Mouse (Mus musculus) forebrain, postnatal 0 days (tissue): ENCODE results near the gene 1700025C18Rik. TPM values are rescaled to one million over a fixed set of nuclear protein-coding genes. Genes with fewer than 3 reads are reported as not detected.

Source experiments
- ATAC-seq: fragments of 200-750 bp; cut with Nextera tagmentation; 2 replicates; pipeline ENCODE4 v1.8.0; 2017; ENCODE audit warnings: mild to moderate bottlenecking, moderate library complexity
- DNase-seq: peaks from one replicate; pipeline ENCODE4 v3.0.0-alpha.2; 2015
- H3K27ac ChIP-seq: fragments of 300-500 bp; sonication (generic); 2 replicates; pipeline ENCODE4 v1.5.1; 2014; ENCODE audit warnings: low read depth, mild to moderate bottlenecking, antibody characterized with exemption, low read length, moderate library complexity, mixed read lengths
- H3K27me3 ChIP-seq: fragments of 300-500 bp; sonication (generic); 2 replicates; pipeline ENCODE4 v1.6.1; 2014; ENCODE audit warnings: mild to moderate bottlenecking, low read length, mixed read lengths; ENCODE audit not compliant: insufficient read depth
- H3K36me3 ChIP-seq: fragments of 300-500 bp; sonication (generic); 2 replicates; pipeline ENCODE4 v1.6.1; 2014; ENCODE audit warnings: mild to moderate bottlenecking, moderate library complexity; ENCODE audit not compliant: insufficient read depth
- H3K4me1 ChIP-seq: fragments of 300-500 bp; sonication (generic); 2 replicates; pipeline ENCODE4 v1.6.1; 2014; ENCODE audit warnings: antibody characterized with exemption; ENCODE audit not compliant: insufficient read depth
- H3K4me2 ChIP-seq: fragments of 300-500 bp; sonication (generic); 2 replicates; pipeline ENCODE4 v1.6.1; 2014; ENCODE audit warnings: low read depth, mild to moderate bottlenecking, moderate library complexity
- H3K4me3 ChIP-seq: fragments of 300-500 bp; sonication (generic); 2 replicates; pipeline ENCODE4 v1.5.1; 2014; ENCODE audit warnings: low read depth, low read length, mixed read lengths
- H3K9ac ChIP-seq: fragments of 300-500 bp; sonication (generic); 2 replicates; pipeline ENCODE4 v1.6.1; 2014; ENCODE audit warnings: mild to moderate bottlenecking
- H3K9me3 ChIP-seq: fragments of 300-500 bp; sonication (generic); 2 replicates; pipeline ENCODE4 v1.6.1; 2016; ENCODE audit warnings: low read length
- CTCF ChIP-seq: sonication (generic); IDR thresholded peaks from 2 replicates; pipeline ENCODE4 v1.5.1; 2016; ENCODE audit warnings: antibody characterized with exemption, control low read depth, low read depth
- WGBS: fragments of 180-500 bp; shearing (Covaris S2); extraction: QIAGEN DNeasy Blood & Tissue Kit; methylation state at CpG from one replicate; pipeline ENCODE4 v1.1.7; 2014; 5-methylcytosine and 5-hydroxymethylcytosine counted together
- polyA plus RNA-seq: library from polyadenylated mRNA; unstranded; fragments of >200 nt; fragmentation: Nextera tagmentation; extraction: Ambion mirVana; gene quantifications from 2 replicates; pipeline ENCODE4 v1.2.1, GENCODE M21; 2015
- total RNA-seq: library from RNA; depleted of rRNA; stranded (reverse); fragments of >200 nt; gene quantifications from 2 replicates; pipeline ENCODE4 v1.2.3, GENCODE M21; 2014

1700025C18Rik gene
- total and polyA plus RNA-seq, 2 experiments from 2014 or later, result not detected

- H3K27me3 ChIP-seq, result no peaks in the 10 kb centered on the region; the same call in 1 of the 2 replicates
- no peak for TF ChIP-seq CTCF
- no peak for ATAC-seq
- H3K4me2 ChIP-seq, result no peak overlapping the region
- no peaks in the 10 kb centered on the region for H3K36me3 ChIP-seq
- H3K9ac ChIP-seq, result no peak overlapping the region
- H3K4me3 ChIP-seq, result no peak overlapping the region
- no peak overlapping the region for H3K27ac ChIP-seq
- H3K9me3 ChIP-seq, result no peaks in the 10 kb centered on the region
- DNase-seq, result no peak
- 38% methylated on average over 9 of the region's 9 CpGs for WGBS
- H3K4me1 ChIP-seq, result 0 out of 2 replicates have a peak, but pooled peaks cover 7% of the 10 kb centered on the region
Observed at GRCm38 (mm10) chr2:165080657-165081056, 9.9 kb downstream of the 1700025C18Rik start.

GRCm38 (mm10) chr2:165078605-165079004, 11.9 kb downstream of the 1700025C18Rik start:
- WGBS, result 28% methylated on average over 10 of the region's 10 CpGs
- Histone ChIP-seq H3K4me1 (peaks cover 7% of the 10 kb centered on the region; the same call in 1 of the 2 replicates), H3K27me3 (no peaks in the 10 kb centered on the region; the same call in 1 of the 2 replicates), H3K36me3 (no peaks in the 10 kb centered on the region), H3K9ac (no peak overlapping the region), H3K9me3 (no peaks in the 10 kb centered on the region), H3K4me2 (no peak overlapping the region; the same call in 1 of the 2 replicates), H3K27ac (no peak overlapping the region), H3K4me3 (no peak overlapping the region)
- peak; percentile 64 for TF ChIP-seq CTCF
- DNase-seq, result no peak
- no peak for ATAC-seq

- no peak for DNase-seq
- no peak for TF ChIP-seq CTCF
- peaks cover 7% of the 10 kb centered on the region; the same call in 1 of the 2 replicates for H3K4me1 ChIP-seq
- H3K36me3 ChIP-seq, result no peaks in the 10 kb centered on the region
- H3K9ac ChIP-seq, result no peak overlapping the region
- WGBS, result 47% methylated on average over 8 of the region's 8 CpGs
- H3K27ac ChIP-seq, result no peak overlapping the region
- H3K4me2 ChIP-seq, result no peak overlapping the region; the same call in 1 of the 2 replicates
- no peak for ATAC-seq
- no peaks in the 10 kb centered on the region for H3K9me3 ChIP-seq
- no peaks in the 10 kb centered on the region; the same call in 1 of the 2 replicates for H3K27me3 ChIP-seq
- no peak overlapping the region for H3K4me3 ChIP-seq
Observed at GRCm38 (mm10) chr2:165078045-165078444, 12.5 kb downstream of the 1700025C18Rik start.

DNA sequence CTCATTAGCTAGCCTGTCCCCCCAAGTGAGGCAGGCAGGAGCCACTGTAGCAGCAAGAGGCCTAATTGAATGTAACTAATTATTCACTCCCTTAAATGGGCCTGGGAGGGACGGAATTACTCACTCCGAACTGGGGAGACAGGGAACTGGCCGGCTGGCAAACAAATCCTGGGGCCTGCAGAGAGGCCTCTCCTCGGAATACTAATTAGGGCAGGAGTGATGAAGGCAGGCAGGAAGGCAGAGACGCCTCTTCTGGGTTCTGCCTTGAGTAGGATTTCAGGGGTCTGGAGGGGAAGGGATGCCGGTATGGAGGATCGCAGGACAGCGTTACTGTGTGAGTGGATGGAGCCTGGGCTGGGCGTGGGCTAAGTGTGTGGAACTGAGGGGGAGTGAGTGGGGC, 13.5 kb downstream of the 1700025C18Rik start:
- Histone ChIP-seq H3K4me3 (no peak overlapping the region), H3K9ac (no peak overlapping the region), H3K4me2 (no peak overlapping the region), H3K27ac (no peak overlapping the region), H3K36me3 (no peaks in the 10 kb centered on the region), H3K27me3 (no peaks in the 10 kb centered on the region; the same call in 1 of the 2 replicates), H3K4me1 (peaks cover 7% of the 10 kb centered on the region; the same call in 1 of the 2 replicates), H3K9me3 (no peaks in the 10 kb centered on the region)
- DNase-seq (peak; percentile 55), ATAC-seq (peak; percentile 46)
- 15% methylated on average over 9 of the region's 9 CpGs for WGBS
- no peak for TF ChIP-seq CTCF

- peaks cover 7% of the 10 kb centered on the region; the same call in 1 of the 2 replicates for H3K4me1 ChIP-seq
- ATAC-seq, result peak; percentile 46
- WGBS, result 40% methylated on average over 2 of the region's 2 CpGs
Observed at GRCm38 (mm10) chr2:165074937-165075336, 15.6 kb downstream of the 1700025C18Rik start.

GRCm38 (mm10) chr2:165074081-165074884, 16.3 kb downstream of the 1700025C18Rik start:
- Histone ChIP-seq H3K9me3 (no peaks in the 10 kb centered on the region), H3K4me2 (no peak overlapping the region), H3K27ac (no peak overlapping the region), H3K27me3 (no peaks in the 10 kb centered on the region; the same call in 1 of the 2 replicates), H3K4me1 (peaks cover 7% of the 10 kb centered on the region; the same call in 1 of the 2 replicates), H3K4me3 (no peak overlapping the region), H3K9ac (no peak overlapping the region), H3K36me3 (no peaks in the 10 kb centered on the region)
- ATAC-seq (no peak), DNase-seq (no peak)
- 37% methylated on average over 11 of the region's 11 CpGs for WGBS
- no peak for TF ChIP-seq CTCF

More at GRCm38 (mm10) chr2:165074937-165075336, 15.6 kb downstream of the 1700025C18Rik start:
- no peak overlapping the region for H3K4me2 ChIP-seq
- H3K27me3 ChIP-seq, result no peaks in the 10 kb centered on the region; the same call in 1 of the 2 replicates
- no peaks in the 10 kb centered on the region for H3K9me3 ChIP-seq
- no peak overlapping the region for H3K4me3 ChIP-seq
- DNase-seq, result peak; percentile 92
- H3K9ac ChIP-seq, result no peak overlapping the region
- H3K27ac ChIP-seq, result no peak overlapping the region
- no peaks in the 10 kb centered on the region for H3K36me3 ChIP-seq
- TF ChIP-seq CTCF, result peak; percentile 100

GRCm38 (mm10) chr2:165073381-165073781, 17.2 kb downstream of the 1700025C18Rik start:
- no peak overlapping the region for H3K4me3 ChIP-seq
- WGBS, result 10% methylated on average over 8 of the region's 9 CpGs
- H3K27ac ChIP-seq, result no peak overlapping the region
- ATAC-seq (peak; percentile 30), DNase-seq (peak; percentile 71)
- H3K4me1 ChIP-seq, result peaks cover 7% of the 10 kb centered on the region; the same call in 1 of the 2 replicates
- no peaks in the 10 kb centered on the region for H3K9me3 ChIP-seq
- H3K9ac ChIP-seq, result 0 out of 2 replicates have a peak overlapping the region, but pooled peaks have one; percentile 11
- no peaks in the 10 kb centered on the region for H3K36me3 ChIP-seq
- no peaks in the 10 kb centered on the region; the same call in 1 of the 2 replicates for H3K27me3 ChIP-seq
- TF ChIP-seq CTCF, result no peak
- H3K4me2 ChIP-seq, result peak overlapping the region; percentile 16; the same call in 1 of the 2 replicates
